Mouse (Mus musculus) ovary, postnatal 14 days (tissue): ENCODE measurements around the gene Ttc4.

Experiments
- DNase-seq: peaks from one replicate; pipeline ENCODE4 v3.0.0; 2022; ENCODE audit warnings: low spot score

Gene Ttc4

DNA sequence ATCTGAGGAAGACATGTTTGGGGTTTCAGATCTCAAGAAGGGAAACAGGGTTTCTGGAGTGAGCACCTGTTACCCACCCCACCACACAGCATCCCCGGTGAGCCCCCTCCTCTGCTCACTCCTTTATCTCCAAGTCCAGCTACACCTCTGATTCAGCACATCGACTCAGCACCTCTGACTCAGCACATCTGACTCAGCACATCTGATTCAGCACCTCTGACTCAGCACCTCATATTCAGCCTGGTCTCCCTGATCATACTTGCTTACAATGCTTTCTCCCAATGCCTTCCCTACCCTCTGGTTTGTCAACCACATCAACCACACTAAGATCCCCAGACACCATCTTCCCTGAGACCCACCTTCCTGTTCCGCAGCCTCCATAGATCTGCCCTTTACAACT, 65.2 kb downstream of the Ttc4 start:
- no peak for DNase-seq

DNA sequence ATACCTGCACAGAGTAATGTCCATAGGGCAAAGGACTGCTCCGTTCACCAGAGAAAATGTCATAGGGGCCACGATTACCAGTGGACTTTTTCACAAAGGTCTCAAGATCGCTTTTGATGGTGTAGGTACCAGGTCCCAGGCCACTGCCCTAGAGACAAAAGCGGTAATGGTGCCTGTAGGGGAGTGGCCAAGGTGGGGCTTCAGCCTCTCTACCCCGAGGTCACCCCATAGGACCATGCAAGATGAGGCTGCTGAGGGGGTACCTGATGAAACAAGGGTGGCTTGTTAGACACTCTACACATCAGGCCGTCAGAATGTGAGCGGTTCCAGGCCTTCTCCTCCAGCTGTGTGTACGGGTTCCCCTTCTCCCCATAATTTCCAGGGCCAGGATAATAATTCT, 65.6 kb downstream of the Ttc4 start:
- no peak for DNase-seq
